Mouse (Mus musculus) hindbrain, embryonic 14.5 days (tissue): ENCODE measurements at regions not wholly inside any gene's neighbourhood (a gene's known extent, or its start where the extent isn't known, plus 50 kb on each side); places are given as distances from the start of the nearest gene placed in this dataset.
A peak's percentile ranks its signal among the peaks of the same experiment; 100 is the strongest.

Experiments
- ATAC-seq: fragments of 200-750 bp; cut with Nextera tagmentation; 2 replicates; pipeline ENCODE4 v1.8.0; 2017; ENCODE audit warnings: moderate number of reproducible peaks, mild to moderate bottlenecking, moderate TSS enrichment, moderate library complexity; ENCODE audit not compliant: low FRiP score
- DNase-seq: peaks from one replicate; pipeline ENCODE4 v3.0.0-alpha.2; 2015; ENCODE audit warnings: low spot score
- H3K27ac ChIP-seq: fragments of 300-500 bp; sonication (generic); 2 replicates; pipeline ENCODE4 v1.5.1; 2014; ENCODE audit warnings: mild to moderate bottlenecking, moderate library complexity
- H3K27me3 ChIP-seq: fragments of 300-500 bp; sonication (generic); 2 replicates; pipeline ENCODE4 v1.6.1; 2014; ENCODE audit warnings: mild to moderate bottlenecking, low read length, mixed read lengths; ENCODE audit not compliant: control insufficient read depth, insufficient read depth
- H3K36me3 ChIP-seq: fragments of 300-500 bp; sonication (generic); replicated peaks from 2 replicates; pipeline ENCODE4 v1.6.1; 2014; ENCODE audit not compliant: control insufficient read depth, insufficient read depth
- H3K4me1 ChIP-seq: fragments of 300-500 bp; sonication (generic); replicated peaks from 2 replicates; pipeline ENCODE4 v1.6.1; 2014; ENCODE audit warnings: antibody characterized with exemption, low read length, mixed read lengths; ENCODE audit not compliant: control insufficient read depth, insufficient read depth
- H3K4me2 ChIP-seq: fragments of 300-500 bp; sonication (generic); replicated peaks from 2 replicates; pipeline ENCODE4 v1.6.1; 2014; ENCODE audit warnings: mild to moderate bottlenecking, moderate library complexity
- H3K4me3 ChIP-seq: fragments of 300-500 bp; sonication (generic); replicated peaks from 2 replicates; pipeline ENCODE4 v1.5.1; 2014; ENCODE audit warnings: mild to moderate bottlenecking, low read length
- H3K9ac ChIP-seq: fragments of 300-500 bp; sonication (generic); 2 replicates; pipeline ENCODE4 v1.6.1; 2014
- H3K9me3 ChIP-seq: fragments of 300-500 bp; sonication (generic); 2 replicates; pipeline ENCODE4 v1.6.1; 2016; ENCODE audit warnings: low read length; ENCODE audit not compliant: control insufficient read depth
- WGBS: fragments of 180-500 bp; shearing (Covaris S2); extraction: QIAGEN DNeasy Blood & Tissue Kit; methylation state at CpG from one replicate; pipeline ENCODE4 v1.1.7; 2014; 5-methylcytosine and 5-hydroxymethylcytosine counted together

DNA sequence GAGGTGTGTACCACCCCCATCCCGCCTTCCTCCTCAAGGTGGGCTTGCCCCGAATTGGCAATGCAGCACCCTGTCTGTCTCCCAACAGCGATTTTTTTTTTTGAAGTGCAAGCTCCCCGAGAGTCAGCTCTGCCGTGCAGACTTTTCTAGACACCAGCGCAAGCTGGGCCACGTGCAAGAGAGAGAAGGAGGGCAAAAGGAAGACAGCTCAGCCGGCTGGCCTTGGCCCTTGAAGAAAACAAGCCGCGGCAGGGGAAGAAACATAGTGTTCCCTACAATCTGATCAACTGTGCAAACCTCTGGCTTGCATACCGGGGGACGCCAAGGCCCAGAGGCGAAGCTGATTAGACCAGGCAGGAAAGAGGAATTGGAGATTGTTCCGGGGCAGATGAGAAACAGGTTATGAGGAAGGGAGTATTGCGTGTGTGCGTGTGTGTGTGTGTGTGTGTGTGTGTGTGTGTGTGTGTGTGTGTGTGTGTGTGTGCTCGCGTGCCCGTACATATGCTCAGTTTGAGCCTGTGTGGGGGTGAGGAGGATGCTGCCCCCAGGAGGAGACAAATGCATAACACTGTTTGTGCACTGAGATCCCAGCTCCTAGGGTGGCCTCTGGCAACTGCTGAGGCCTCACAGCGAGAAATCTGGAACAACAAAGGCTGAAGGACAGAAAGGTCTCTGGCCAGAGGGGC, 83.2 kb upstream of the Zfp648 start:
- H3K4me2 ChIP-seq = peak overlapping the region; percentile 30
- H3K36me3 ChIP-seq = no peaks in the 10 kb centered on the region
- 0 out of 2 replicates have a peak, but pooled peaks have one; percentile 34 for ATAC-seq
- H3K4me1 ChIP-seq = 0 out of 2 replicates have a peak, but pooled peaks cover 4% of the 10 kb centered on the region
- no peaks in the 10 kb centered on the region for H3K9me3 ChIP-seq
- H3K27me3 ChIP-seq = 0 out of 2 replicates have a peak, but pooled peaks cover 3% of the 10 kb centered on the region
- DNase-seq = no peak
- 44% methylated on average over 20 of the region's 20 CpGs for WGBS
- no peak overlapping the region for H3K4me3 ChIP-seq
- H3K27ac ChIP-seq = no peak overlapping the region
- 0 out of 2 replicates have a peak overlapping the region, but pooled peaks have one; percentile 4 for H3K9ac ChIP-seq

DNA sequence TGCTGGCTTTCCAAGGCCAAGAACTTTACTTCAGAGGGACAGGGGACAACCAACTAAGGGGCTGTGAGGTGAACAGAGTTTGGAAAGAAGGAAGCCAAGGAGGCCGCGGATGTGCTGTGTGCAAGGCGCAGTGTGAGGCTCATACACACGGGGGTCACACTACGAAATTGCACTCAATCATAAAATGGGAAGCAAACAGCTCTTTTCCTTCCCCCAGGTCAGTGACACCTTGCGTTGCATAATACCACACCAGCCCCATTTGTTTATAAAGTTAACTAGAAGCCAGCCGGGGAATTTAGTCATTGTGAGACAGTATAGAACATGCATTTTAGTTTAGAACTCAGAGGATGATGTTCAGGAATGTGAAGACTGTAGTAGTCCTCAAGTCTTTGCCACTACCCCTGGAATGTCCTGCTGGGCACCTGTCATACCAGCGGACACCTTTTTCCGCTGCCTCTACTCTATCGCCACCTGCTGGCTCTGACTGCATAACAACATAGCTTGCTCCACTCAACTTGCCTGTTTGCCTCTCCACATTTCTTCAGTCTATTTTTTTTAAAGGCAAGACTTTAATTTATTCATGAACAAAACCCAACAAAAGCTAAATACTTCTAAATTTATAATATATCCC, 82.5 kb upstream of the Zfp648 start:
- no peak overlapping the region for H3K4me3 ChIP-seq

DNA sequence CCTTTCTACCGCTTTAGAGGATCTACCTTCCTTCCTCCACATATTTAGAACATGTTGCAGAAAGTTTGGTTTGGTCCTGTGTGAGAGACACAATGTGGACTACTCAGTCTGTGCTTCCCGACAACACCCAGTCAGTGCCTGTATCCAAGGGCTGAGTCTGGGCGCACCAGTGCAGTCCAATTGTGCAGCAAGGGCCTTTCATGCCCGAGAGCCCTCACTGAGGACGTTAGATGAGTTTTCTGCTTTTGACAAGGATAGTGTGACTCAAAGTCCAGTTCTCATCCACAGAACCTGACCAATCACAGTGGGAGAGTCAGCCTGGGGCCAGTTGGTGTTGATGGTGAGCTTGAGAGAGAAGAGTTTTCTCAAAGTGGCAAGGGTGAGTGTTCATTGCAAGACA, 81.4 kb upstream of the Zfp648 start:
- WGBS = 87% methylated on average over 5 of the region's 5 CpGs
- H3K27ac ChIP-seq = no peak overlapping the region
- no peak overlapping the region for H3K4me2 ChIP-seq
- H3K4me3 ChIP-seq = no peak overlapping the region
- H3K9me3 ChIP-seq = no peaks in the 10 kb centered on the region
- ATAC-seq (no peak), DNase-seq (no peak)
- 0 out of 2 replicates have a peak, but pooled peaks cover 4% of the 10 kb centered on the region for H3K4me1 ChIP-seq
- 0 out of 2 replicates have a peak, but pooled peaks cover 3% of the 10 kb centered on the region for H3K27me3 ChIP-seq
- no peaks in the 10 kb centered on the region for H3K36me3 ChIP-seq
- no peak overlapping the region for H3K9ac ChIP-seq

More for the DNA sequence above, 82.5 kb upstream of the Zfp648 start:
- Histone ChIP-seq H3K36me3 (no peaks in the 10 kb centered on the region), H3K4me1 (0 out of 2 replicates have a peak, but pooled peaks cover 4% of the 10 kb centered on the region), H3K9ac (no peak overlapping the region), H3K27me3 (0 out of 2 replicates have a peak, but pooled peaks cover 3% of the 10 kb centered on the region), H3K4me2 (no peak overlapping the region), H3K9me3 (no peaks in the 10 kb centered on the region), H3K27ac (no peak overlapping the region)
- no peak for ATAC-seq
- WGBS = 46% methylated on average over 10 of the region's 10 CpGs
- peak; percentile 66 for DNase-seq

DNA sequence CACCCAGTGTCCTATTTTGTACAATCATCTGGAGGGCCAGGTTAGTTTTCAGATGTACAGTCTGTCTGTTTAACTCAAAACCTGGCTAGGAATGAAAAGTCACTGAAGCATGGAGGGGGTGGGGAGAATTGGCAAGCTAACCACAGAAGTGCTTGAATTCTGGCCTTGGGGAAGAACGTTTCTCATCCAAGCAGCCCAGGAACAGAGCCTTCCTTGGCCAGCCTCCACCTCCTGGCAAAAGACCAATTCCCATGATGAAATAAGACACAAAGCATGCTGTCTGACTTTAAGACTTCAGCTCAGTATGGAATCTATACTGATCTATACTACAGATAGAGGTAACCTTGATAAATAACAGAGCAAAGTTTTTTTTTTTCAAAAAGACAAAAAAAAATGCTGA, 80.3 kb upstream of the Zfp648 start:
- ATAC-seq = no peak
- H3K9me3 ChIP-seq = no peaks in the 10 kb centered on the region
- H3K4me3 ChIP-seq = no peak overlapping the region
- no peak overlapping the region for H3K4me2 ChIP-seq
- H3K27ac ChIP-seq = no peak overlapping the region
- H3K27me3 ChIP-seq = 0 out of 2 replicates have a peak, but pooled peaks cover 3% of the 10 kb centered on the region
- H3K9ac ChIP-seq = no peak overlapping the region
- H3K4me1 ChIP-seq = 0 out of 2 replicates have a peak, but pooled peaks cover 4% of the 10 kb centered on the region
- WGBS = 43% methylated on average over 1 of the region's 1 CpGs
- no peaks in the 10 kb centered on the region for H3K36me3 ChIP-seq
- DNase-seq = peak; percentile 68

DNA sequence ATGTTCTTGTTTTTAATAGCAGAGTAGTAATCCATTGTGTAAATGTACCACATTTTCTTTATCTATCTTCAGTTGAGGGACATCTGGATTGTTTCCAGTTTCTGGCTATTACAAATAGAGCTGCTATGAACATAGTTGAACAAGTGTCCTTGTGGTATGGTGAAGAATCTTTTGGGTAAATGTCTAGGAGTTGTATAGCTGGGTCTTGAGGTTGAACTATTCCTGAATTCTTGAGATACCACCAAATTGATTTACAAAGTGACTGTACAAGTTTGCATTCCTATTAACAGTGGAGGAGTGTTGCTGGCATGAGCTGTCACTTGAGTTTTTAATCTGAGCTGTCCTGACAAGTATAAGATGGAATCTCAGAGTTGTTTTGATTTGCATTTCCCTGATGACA, 76.0 kb upstream of the Zfp648 start:
- Histone ChIP-seq H3K4me2 (no peak overlapping the region), H3K27me3 (no peaks in the 10 kb centered on the region), H3K4me3 (no peak overlapping the region), H3K27ac (no peak overlapping the region), H3K9ac (no peak overlapping the region), H3K9me3 (no peaks in the 10 kb centered on the region), H3K36me3 (no peaks in the 10 kb centered on the region), H3K4me1 (no peaks in the 10 kb centered on the region)
- ATAC-seq (no peak), DNase-seq (no peak)

DNA sequence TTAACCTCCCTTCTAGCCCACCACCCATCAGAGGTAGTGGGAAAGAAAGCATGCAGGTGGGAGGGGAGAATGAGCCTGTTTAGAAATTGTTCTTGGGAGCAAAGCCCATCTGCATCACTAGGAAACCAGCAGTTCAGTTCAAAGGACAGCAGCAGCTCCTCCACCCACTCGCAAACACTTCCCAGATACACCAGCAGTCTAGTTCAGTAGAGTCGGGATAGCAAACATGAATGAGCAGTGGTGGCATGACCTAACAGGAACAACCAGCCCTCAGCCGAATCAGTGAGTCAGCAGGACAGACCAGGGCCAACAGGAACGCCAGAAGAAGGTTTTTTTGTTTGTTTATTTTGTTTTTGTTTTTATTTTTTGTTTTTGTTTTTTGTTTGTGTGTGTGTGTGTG, 74.5 kb upstream of the Zfp648 start:
- Histone ChIP-seq H3K27me3 (no peaks in the 10 kb centered on the region), H3K4me2 (no peak overlapping the region), H3K9me3 (no peaks in the 10 kb centered on the region), H3K4me3 (no peak overlapping the region), H3K36me3 (no peaks in the 10 kb centered on the region), H3K27ac (no peak overlapping the region), H3K9ac (no peak overlapping the region), H3K4me1 (no peaks in the 10 kb centered on the region)
- ATAC-seq = no peak
- no peak for DNase-seq
- WGBS = 76% methylated on average over 4 of the region's 4 CpGs

DNA sequence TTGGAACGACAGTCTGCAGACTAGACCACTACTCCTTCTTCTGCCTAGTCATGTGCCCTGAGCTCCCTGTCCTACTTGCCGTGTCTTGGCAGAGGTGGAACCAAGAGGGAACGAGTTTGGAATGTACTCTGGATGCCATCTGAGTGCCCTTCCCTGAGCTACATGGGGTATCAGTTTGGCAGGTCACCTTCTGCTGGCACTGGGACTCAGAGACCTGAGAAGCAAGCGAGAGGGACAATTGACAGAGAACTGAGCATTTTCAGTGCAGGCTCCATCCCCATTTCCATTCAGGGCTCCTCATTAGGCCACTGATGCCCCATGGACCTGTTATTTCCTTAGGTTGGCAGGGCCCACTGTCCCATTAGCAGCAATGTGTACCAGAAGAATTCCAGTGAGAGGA, 61.5 kb upstream of the Zfp648 start:
- Histone ChIP-seq H3K36me3 (no peaks in the 10 kb centered on the region), H3K9ac (no peak overlapping the region), H3K4me2 (no peak overlapping the region), H3K27me3 (no peaks in the 10 kb centered on the region), H3K4me3 (no peak overlapping the region), H3K27ac (no peak overlapping the region), H3K9me3 (no peaks in the 10 kb centered on the region), H3K4me1 (no peaks in the 10 kb centered on the region)
- DNase-seq = no peak
- WGBS = 82% methylated on average over 4 of the region's 4 CpGs
- no peak for ATAC-seq

DNA sequence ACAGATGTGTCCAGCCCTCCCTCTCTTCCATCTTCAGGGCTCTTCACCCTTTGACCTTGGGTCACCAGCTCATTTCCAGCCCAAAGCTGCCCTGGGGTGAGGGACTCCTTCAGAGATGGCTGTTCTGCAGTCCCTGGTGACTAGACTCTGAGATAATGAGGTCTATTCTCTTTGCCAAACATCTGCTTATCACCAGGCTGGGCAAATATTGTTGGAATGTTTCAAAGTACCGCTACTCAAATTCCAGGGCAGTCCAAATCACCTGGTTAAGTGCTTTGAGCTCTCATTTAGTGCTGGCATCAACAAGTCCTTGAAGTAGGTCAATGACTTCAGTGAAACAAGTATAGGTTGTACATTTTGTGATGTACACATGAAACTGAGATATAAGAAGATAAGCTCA, 57.3 kb upstream of the Zfp648 start:
- DNase-seq = no peak
- H3K27me3 ChIP-seq = no peaks in the 10 kb centered on the region
- H3K9me3 ChIP-seq = no peaks in the 10 kb centered on the region
- no peak overlapping the region for H3K4me2 ChIP-seq
- no peak for ATAC-seq
- H3K4me3 ChIP-seq = no peak overlapping the region
- H3K4me1 ChIP-seq = no peaks in the 10 kb centered on the region
- no peak overlapping the region for H3K27ac ChIP-seq
- WGBS = 59% methylated on average over 1 of the region's 1 CpGs
- H3K36me3 ChIP-seq = no peaks in the 10 kb centered on the region
- H3K9ac ChIP-seq = no peak overlapping the region

DNA sequence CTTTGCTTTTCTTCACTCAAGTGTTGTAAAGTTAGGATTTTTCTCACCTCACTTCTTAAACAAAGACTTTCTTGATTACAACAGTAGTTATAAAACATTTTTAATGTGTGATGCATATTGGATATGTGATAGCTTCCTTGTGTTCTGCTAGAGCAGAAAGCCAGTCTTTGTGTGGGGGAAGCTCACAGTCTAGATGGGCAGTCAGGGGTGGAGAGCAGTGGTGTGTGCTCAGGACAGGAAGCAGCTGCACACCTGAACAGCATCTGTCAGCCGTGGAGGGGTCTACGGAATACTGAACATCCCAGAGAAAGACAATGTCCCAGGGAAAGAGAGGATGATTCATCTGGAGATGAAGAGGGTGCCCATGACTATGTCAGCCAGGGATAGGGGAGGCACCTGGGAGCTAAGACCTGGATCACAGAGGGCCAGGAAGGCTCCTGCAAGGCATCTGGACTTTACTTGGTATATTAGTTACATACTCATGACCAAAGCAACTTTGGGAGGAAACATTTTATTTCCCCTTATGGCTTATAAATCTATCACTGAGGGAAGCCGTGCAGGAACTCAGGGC, 53.9 kb upstream of the Zfp648 start:
- Histone ChIP-seq H3K4me1 (0 out of 2 replicates have a peak, but pooled peaks cover 4% of the 10 kb centered on the region), H3K4me2 (no peak overlapping the region), H3K36me3 (no peaks in the 10 kb centered on the region), H3K9ac (no peak overlapping the region), H3K27ac (no peak overlapping the region), H3K27me3 (no peaks in the 10 kb centered on the region), H3K9me3 (no peaks in the 10 kb centered on the region), H3K4me3 (no peak overlapping the region)
- ATAC-seq (no peak), DNase-seq (no peak)
- WGBS = 93% methylated on average over 3 of the region's 3 CpGs
